Mouse (Mus musculus): ENCODE measurements at regions not wholly inside any gene's neighbourhood (a gene's known extent, or its start where the extent isn't known, plus 50 kb on each side); places are given as distances from the start of the nearest gene placed in this dataset.
"Not testable (repeated sequence)": the region's sequence is repeated elsewhere in the genome, so short reads cannot be mapped to it uniquely, and the experiment has no call there.

- no peak overlapping the region for H3K27ac ChIP-seq (ENCODE audit: insufficient read depth, low read depth, low read length)
- TF ChIP-seq CTCF (IDR thresholded peaks at IDR 0.05; ENCODE audit: low read depth, low read length): no peak
- TF ChIP-seq POLR2A (IDR thresholded peaks at IDR 0.05; ENCODE audit: borderline replicate concordance, low read depth, low read length): no peak
- H3K4me1 ChIP-seq (ENCODE audit: control insufficient read depth, insufficient read depth, low read length): peaks cover 6% of the 10 kb centered on the region
- no peak overlapping the region for H3K4me3 ChIP-seq (ENCODE audit: insufficient read depth, low read length)
Observed at GRCm38 (mm10) chr8:26778917-26779537, 198.1 kb upstream of the Zfp703 start.

GRCm38 (mm10) chr8:26780515-26780914 is 196.6 kb upstream of the Zfp703 start:
- Histone ChIP-seq H3K4me1 (ENCODE audit: control insufficient read depth, insufficient read depth, low read length) (peaks cover 6% of the 10 kb centered on the region), H3K27ac (ENCODE audit: insufficient read depth, low read depth, low read length) (no peak overlapping the region), H3K4me3 (ENCODE audit: insufficient read depth, low read length) (no peak overlapping the region)
- TF ChIP-seq CTCF (IDR thresholded peaks at IDR 0.05; ENCODE audit: low read depth, low read length) (no peak), POLR2A (IDR thresholded peaks at IDR 0.05; ENCODE audit: borderline replicate concordance, low read depth, low read length) (no peak)

GRCm38 (mm10) chr8:26782936-26783335 is 194.2 kb upstream of the Zfp703 start:
- H3K27ac ChIP-seq (ENCODE audit: insufficient read depth, low read depth, low read length); H3K4me1 ChIP-seq (ENCODE audit: control insufficient read depth, insufficient read depth, low read length); H3K4me3 ChIP-seq (ENCODE audit: insufficient read depth, low read length): not testable (repeated sequence)

GRCm38 (mm10) chr8:26784381-26784780 is 192.7 kb upstream of the Zfp703 start:
- H3K4me3 ChIP-seq (ENCODE audit: insufficient read depth, low read length): no peak overlapping the region
- H3K27ac ChIP-seq (ENCODE audit: insufficient read depth, low read depth, low read length): no peak overlapping the region
- TF ChIP-seq CTCF (IDR thresholded peaks at IDR 0.05; ENCODE audit: low read depth, low read length) (no peak), POLR2A (IDR thresholded peaks at IDR 0.05; ENCODE audit: borderline replicate concordance, low read depth, low read length) (no peak)
- no peaks in the 10 kb centered on the region for H3K4me1 ChIP-seq (ENCODE audit: control insufficient read depth, insufficient read depth, low read length)

GRCm38 (mm10) chr8:26791795-26792194 is 185.3 kb upstream of the Zfp703 start:
- no peak overlapping the region for H3K27ac ChIP-seq (ENCODE audit: insufficient read depth, low read depth, low read length)
- H3K4me1 ChIP-seq (ENCODE audit: control insufficient read depth, insufficient read depth, low read length): no peaks in the 10 kb centered on the region
- no peak for TF ChIP-seq POLR2A (IDR thresholded peaks at IDR 0.05; ENCODE audit: borderline replicate concordance, low read depth, low read length)
- TF ChIP-seq CTCF (IDR thresholded peaks at IDR 0.05; ENCODE audit: low read depth, low read length): no peak
- H3K4me3 ChIP-seq (ENCODE audit: insufficient read depth, low read length): no peak overlapping the region

GRCm38 (mm10) chr8:26793606-26794292 is 183.4 kb upstream of the Zfp703 start:
- Histone ChIP-seq H3K4me1 (ENCODE audit: control insufficient read depth, insufficient read depth, low read length) (no peaks in the 10 kb centered on the region), H3K4me3 (ENCODE audit: insufficient read depth, low read length) (no peak overlapping the region), H3K27ac (ENCODE audit: insufficient read depth, low read depth, low read length) (no peak overlapping the region)
- TF ChIP-seq CTCF (IDR thresholded peaks at IDR 0.05; ENCODE audit: low read depth, low read length) (no peak), POLR2A (IDR thresholded peaks at IDR 0.05; ENCODE audit: borderline replicate concordance, low read depth, low read length) (no peak)

GRCm38 (mm10) chr8:26794411-26794810 is 182.7 kb upstream of the Zfp703 start:
- H3K4me3 ChIP-seq (ENCODE audit: insufficient read depth, low read length): no peak overlapping the region
- TF ChIP-seq POLR2A (IDR thresholded peaks at IDR 0.05; ENCODE audit: borderline replicate concordance, low read depth, low read length): no peak

GRCm38 (mm10) chr8:26795616-26796015 is 181.5 kb upstream of the Zfp703 start:
- Histone ChIP-seq H3K4me1 (ENCODE audit: control insufficient read depth, insufficient read depth, low read length) (no peaks in the 10 kb centered on the region), H3K27ac (ENCODE audit: insufficient read depth, low read depth, low read length) (no peak overlapping the region), H3K4me3 (ENCODE audit: insufficient read depth, low read length) (no peak overlapping the region)
- TF ChIP-seq CTCF (IDR thresholded peaks at IDR 0.05; ENCODE audit: low read depth, low read length) (no peak), POLR2A (IDR thresholded peaks at IDR 0.05; ENCODE audit: borderline replicate concordance, low read depth, low read length) (no peak)

More at GRCm38 (mm10) chr8:26794411-26794810, 182.7 kb upstream of the Zfp703 start:
- Histone ChIP-seq H3K4me1 (ENCODE audit: control insufficient read depth, insufficient read depth, low read length) (no peaks in the 10 kb centered on the region), H3K27ac (ENCODE audit: insufficient read depth, low read depth, low read length) (no peak overlapping the region)

GRCm38 (mm10) chr8:26799814-26800213 is 177.3 kb upstream of the Zfp703 start:
- no peak overlapping the region for H3K27ac ChIP-seq (ENCODE audit: insufficient read depth, low read depth, low read length)
- H3K4me3 ChIP-seq (ENCODE audit: insufficient read depth, low read length): no peak overlapping the region
- no peaks in the 10 kb centered on the region for H3K4me1 ChIP-seq (ENCODE audit: control insufficient read depth, insufficient read depth, low read length)
- TF ChIP-seq CTCF (IDR thresholded peaks at IDR 0.05; ENCODE audit: low read depth, low read length) (no peak), POLR2A (IDR thresholded peaks at IDR 0.05; ENCODE audit: borderline replicate concordance, low read depth, low read length) (no peak)

- TF ChIP-seq POLR2A (IDR thresholded peaks at IDR 0.05; ENCODE audit: borderline replicate concordance, low read depth, low read length): no peak
- TF ChIP-seq CTCF (IDR thresholded peaks at IDR 0.05; ENCODE audit: low read depth, low read length): no peak
- H3K4me3 ChIP-seq (ENCODE audit: insufficient read depth, low read length): no peak overlapping the region
- no peak overlapping the region for H3K27ac ChIP-seq (ENCODE audit: insufficient read depth, low read depth, low read length)
- 0 out of 2 replicates have a peak, but pooled peaks cover 4% of the 10 kb centered on the region for H3K4me1 ChIP-seq (ENCODE audit: control insufficient read depth, insufficient read depth, low read length)
Observed at GRCm38 (mm10) chr8:26804089-26804488, 173.0 kb upstream of the Zfp703 start.
